Mouse (Mus musculus): ENCODE measurements at regions not wholly inside any gene's neighbourhood (a gene's known extent, or its start where the extent isn't known, plus 50 kb on each side); places are given as distances from the start of the nearest gene placed in this dataset.

DNA sequence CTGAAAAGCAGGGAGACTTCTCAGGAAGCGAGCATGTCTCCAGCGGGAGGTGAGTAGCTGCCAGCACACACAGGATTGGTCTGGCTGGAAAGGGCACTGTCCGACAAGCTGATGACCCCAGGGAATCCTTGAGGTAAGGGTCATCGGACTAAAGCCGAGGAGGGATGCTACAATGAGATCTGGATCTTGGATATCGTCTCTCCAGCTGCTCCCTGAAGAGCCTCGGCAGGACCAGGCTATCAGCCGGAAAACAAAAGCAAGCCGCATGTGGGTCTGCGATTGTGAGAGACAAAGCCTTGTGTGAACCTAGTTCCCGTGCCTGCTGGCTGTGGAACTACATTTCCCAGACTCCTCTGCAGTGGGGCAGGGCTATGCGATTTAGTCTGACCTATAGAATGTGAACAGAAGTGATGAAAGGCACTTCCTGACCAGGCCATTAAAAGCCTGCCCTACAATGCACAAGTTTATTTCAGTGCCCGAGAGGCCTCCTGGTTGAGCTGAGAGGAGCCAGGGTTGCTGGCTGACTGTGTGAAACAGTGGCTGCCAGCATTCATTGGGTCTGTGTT is 66.7 kb upstream of the Slc6a6 start:
- TF ChIP-seq CTCF (IDR thresholded peaks at IDR 0.05; ENCODE audit: low read depth) (no peak), EP300 (IDR thresholded peaks at IDR 0.05; ENCODE audit: low read depth) (no peak)
- Histone ChIP-seq H3K4me3 (ENCODE audit: insufficient read depth in 1 of 2, low read depth in 2 of 2, low read length in 2 of 2) (peak overlapping the region; percentile 21 to 39; a peak in 2 of 4 replicates), H3K27ac (no peak overlapping the region), H3K9ac (replicated peaks) (no peak overlapping the region), H3K4me2 (ENCODE audit: low read depth) (peak overlapping the region; percentile 53), H3K4me1 (replicated peaks; ENCODE audit: control insufficient read depth in 2 of 2, insufficient read depth in 2 of 2, low read length in 1 of 2) (peaks cover 3 to 12% of the 10 kb centered on the region in 2 experiments; a peak in 2 of 4 replicates), H3K9me3 (ENCODE audit: control insufficient read depth, low read length) (no peaks in the 10 kb centered on the region), H3K27me3 (ENCODE audit: control insufficient read depth, insufficient read depth, low read length) (no peaks in the 10 kb centered on the region), H3K36me3 (replicated peaks; ENCODE audit: control insufficient read depth, insufficient read depth, low read depth) (no peaks in the 10 kb centered on the region)
- ATAC-seq (ENCODE audit: insufficient read depth) (peak; percentile 81), DNase-seq (ENCODE audit: low read depth in 3 of 3, low spot score in 3 of 3) (peak; percentile 42 to 47 (median 44))
- 3% methylated on average over 13 of the region's 13 CpGs for WGBS (ENCODE audit: insufficient replicate concordance)

DNA sequence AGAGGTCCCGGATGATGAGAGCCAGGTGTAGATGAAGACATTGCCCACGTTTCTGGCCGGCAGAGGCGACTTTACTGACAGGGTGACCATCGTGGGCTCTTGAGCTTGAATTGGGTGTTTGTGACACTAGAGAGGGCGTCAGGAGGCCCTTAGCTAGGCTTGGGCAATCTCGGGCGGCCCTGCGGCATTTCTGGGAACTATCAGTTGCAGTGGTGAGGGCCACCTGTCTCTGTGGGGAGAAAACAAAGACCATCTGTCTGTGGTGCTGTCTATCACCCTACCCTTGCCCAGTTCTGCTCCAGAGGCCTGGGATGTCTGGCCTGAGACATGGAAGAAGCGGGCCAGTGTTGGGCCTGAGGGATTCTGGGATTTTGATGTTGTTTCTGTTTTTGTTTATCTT is 66.2 kb upstream of the Slc6a6 start:
- Histone ChIP-seq H3K27ac (no peak overlapping the region), H3K4me1 (replicated peaks; ENCODE audit: control insufficient read depth in 2 of 2, insufficient read depth in 2 of 2, low read length in 1 of 2) (peaks cover 3 to 17% of the 10 kb centered on the region in 2 experiments; a peak in 2 of 4 replicates), H3K9me3 (ENCODE audit: control insufficient read depth, low read length) (no peaks in the 10 kb centered on the region), H3K4me2 (ENCODE audit: low read depth) (peak overlapping the region; percentile 53), H3K36me3 (replicated peaks; ENCODE audit: control insufficient read depth, insufficient read depth, low read depth) (no peaks in the 10 kb centered on the region), H3K27me3 (ENCODE audit: control insufficient read depth, insufficient read depth, low read length) (no peaks in the 10 kb centered on the region), H3K4me3 (ENCODE audit: insufficient read depth in 1 of 2, low read depth in 2 of 2, low read length in 2 of 2) (no peak overlapping the region), H3K9ac (replicated peaks) (no peak overlapping the region)
- peak; percentile 58; the same call in 1 of the 2 replicates for ATAC-seq (ENCODE audit: insufficient read depth)
- peak in 1 of 3 experiments; percentile 1 for DNase-seq (ENCODE audit: low read depth in 3 of 3, low spot score in 3 of 3)
- no peak for TF ChIP-seq CTCF (IDR thresholded peaks at IDR 0.05; ENCODE audit: low read depth)
- TF ChIP-seq EP300 (IDR thresholded peaks at IDR 0.05; ENCODE audit: low read depth): no peak
- whole genome bisulfite sequencing (ENCODE audit: insufficient replicate concordance): 26% methylated on average over 10 of the region's 10 CpGs

DNA sequence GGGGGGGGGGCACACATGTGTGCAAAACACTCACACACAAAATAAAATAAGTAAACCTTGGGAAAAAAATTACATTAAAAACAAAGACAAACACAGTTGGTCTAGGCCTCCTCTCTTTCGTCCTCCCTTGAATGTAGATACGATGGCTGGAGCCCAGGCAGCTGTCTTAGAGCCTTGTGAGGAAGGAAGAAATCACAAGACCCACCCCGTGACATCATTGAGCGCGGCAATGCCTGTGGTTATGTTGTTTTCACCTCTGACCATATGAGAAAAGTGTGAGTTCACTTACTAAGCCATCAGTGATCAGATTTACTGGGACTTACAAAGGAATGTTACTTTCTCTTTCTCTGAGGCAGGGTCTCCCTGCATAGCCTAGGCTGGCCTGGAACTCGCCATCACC is 64.8 kb upstream of the Slc6a6 start:
- Histone ChIP-seq H3K9me3 (ENCODE audit: control insufficient read depth, low read length) (no peaks in the 10 kb centered on the region), H3K9ac (replicated peaks) (no peak overlapping the region), H3K36me3 (replicated peaks; ENCODE audit: control insufficient read depth, insufficient read depth, low read depth) (no peaks in the 10 kb centered on the region), H3K27ac (no peak overlapping the region), H3K4me2 (ENCODE audit: low read depth) (no peak overlapping the region), H3K4me3 (ENCODE audit: insufficient read depth in 1 of 2, low read depth in 2 of 2, low read length in 2 of 2) (no peak overlapping the region), H3K27me3 (ENCODE audit: control insufficient read depth, insufficient read depth, low read length) (no peaks in the 10 kb centered on the region), H3K4me1 (replicated peaks; ENCODE audit: control insufficient read depth in 2 of 2, insufficient read depth in 2 of 2, low read length in 1 of 2) (peaks cover 3 to 17% of the 10 kb centered on the region in 2 experiments; a peak in 2 of 4 replicates)
- DNase-seq (ENCODE audit: low read depth in 3 of 3, low spot score in 3 of 3) (no peak), ATAC-seq (ENCODE audit: insufficient read depth) (no peak)
- WGBS (ENCODE audit: insufficient replicate concordance): 73% methylated on average over 6 of the region's 6 CpGs
- no peak for TF ChIP-seq EP300 (IDR thresholded peaks at IDR 0.05; ENCODE audit: low read depth)
- TF ChIP-seq CTCF (IDR thresholded peaks at IDR 0.05; ENCODE audit: low read depth): no peak

DNA sequence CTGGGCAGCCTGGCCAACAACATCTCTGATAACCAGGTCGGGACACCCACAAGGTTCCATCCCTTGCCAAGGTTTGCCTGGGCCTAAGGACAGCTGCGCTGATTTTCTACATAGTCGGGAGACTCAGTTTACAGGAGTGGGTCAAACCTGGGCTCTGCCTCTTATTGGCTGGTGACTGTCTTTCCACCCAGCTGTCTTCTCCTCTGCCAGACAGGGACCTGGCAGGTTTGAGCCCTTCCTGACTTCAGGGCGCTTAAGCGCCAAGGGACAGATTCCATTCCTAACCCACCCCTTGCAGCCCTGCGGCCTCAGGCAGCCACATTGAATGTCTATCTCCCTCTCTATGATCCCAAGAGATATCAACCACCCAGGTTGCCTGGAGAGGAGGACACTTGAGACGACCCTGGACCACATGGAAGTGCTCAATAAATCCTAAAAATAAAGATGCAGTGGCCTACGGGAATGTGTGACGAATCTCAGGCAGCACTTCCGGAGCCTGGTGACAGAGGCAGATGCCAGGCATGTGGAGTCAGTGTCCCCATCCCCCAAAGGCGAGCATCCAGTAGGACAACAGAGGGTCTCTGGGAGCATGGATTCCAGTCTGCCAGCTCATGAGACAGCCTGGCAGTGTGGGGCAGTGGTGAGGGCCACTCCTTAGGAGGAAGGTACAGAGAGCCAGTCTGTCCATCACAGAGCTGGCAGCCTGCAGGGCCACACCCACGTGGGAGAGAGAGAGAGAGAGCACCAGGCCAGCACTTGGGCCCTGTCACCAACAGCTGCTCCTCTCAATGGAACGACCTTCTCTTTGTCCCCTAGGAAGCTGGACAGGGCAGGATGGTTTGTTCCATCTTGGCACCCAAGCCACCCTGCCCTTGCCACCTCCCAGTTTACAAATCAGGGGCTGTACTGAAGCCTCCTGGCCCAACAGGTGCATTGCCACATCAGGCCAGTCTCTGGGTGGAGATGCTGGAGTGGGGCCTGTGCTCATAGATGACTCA is 63.8 kb upstream of the Slc6a6 start:
- Histone ChIP-seq H3K9me3 (ENCODE audit: control insufficient read depth, low read length) (no peaks in the 10 kb centered on the region), H3K9ac (replicated peaks) (no peak overlapping the region), H3K4me1 (replicated peaks; ENCODE audit: control insufficient read depth in 2 of 2, insufficient read depth in 2 of 2, low read length in 1 of 2) (peaks cover 3 to 17% of the 10 kb centered on the region in 2 experiments; a peak in 2 of 4 replicates), H3K36me3 (replicated peaks; ENCODE audit: control insufficient read depth, insufficient read depth, low read depth) (no peaks in the 10 kb centered on the region), H3K4me3 (ENCODE audit: insufficient read depth in 1 of 2, low read depth in 2 of 2, low read length in 2 of 2) (no peak overlapping the region), H3K4me2 (ENCODE audit: low read depth) (no peak overlapping the region), H3K27me3 (ENCODE audit: control insufficient read depth, insufficient read depth, low read length) (no peaks in the 10 kb centered on the region), H3K27ac (no peak overlapping the region)
- no peak for DNase-seq (ENCODE audit: low read depth in 3 of 3, low spot score in 3 of 3)
- no peak for ATAC-seq (ENCODE audit: insufficient read depth)
- TF ChIP-seq EP300 (IDR thresholded peaks at IDR 0.05; ENCODE audit: low read depth): no peak
- TF ChIP-seq CTCF (IDR thresholded peaks at IDR 0.05; ENCODE audit: low read depth): no peak
- WGBS (ENCODE audit: insufficient replicate concordance): 66% methylated on average over 13 of the region's 13 CpGs

DNA sequence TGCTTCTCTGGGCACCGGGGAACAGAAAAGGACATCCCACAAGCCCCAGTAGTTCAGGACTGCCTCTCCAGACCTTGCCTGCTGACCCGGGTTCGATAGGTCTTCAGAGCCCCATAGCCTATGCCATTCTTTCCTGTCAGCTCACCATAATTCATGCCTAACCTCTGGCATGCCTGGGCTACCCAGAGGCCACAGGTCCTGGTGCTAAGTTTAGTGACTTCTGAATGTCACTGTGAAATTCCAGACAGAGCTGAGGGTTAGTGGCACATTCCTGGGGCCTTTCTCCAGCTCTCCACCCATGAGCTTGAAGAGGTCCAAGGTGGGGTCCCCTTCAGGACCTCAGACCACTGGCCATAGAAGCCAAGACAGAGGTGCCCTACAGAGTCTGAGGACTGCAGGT is 62.4 kb upstream of the Slc6a6 start:
- TF ChIP-seq CTCF (IDR thresholded peaks at IDR 0.05; ENCODE audit: low read depth): no peak
- no peak for TF ChIP-seq EP300 (IDR thresholded peaks at IDR 0.05; ENCODE audit: low read depth)
- Histone ChIP-seq H3K9me3 (ENCODE audit: control insufficient read depth, low read length) (no peaks in the 10 kb centered on the region), H3K4me1 (replicated peaks; ENCODE audit: control insufficient read depth in 2 of 2, insufficient read depth in 2 of 2, low read length in 1 of 2) (peaks cover 3 to 17% of the 10 kb centered on the region in 2 experiments; a peak in 2 of 4 replicates), H3K36me3 (replicated peaks; ENCODE audit: control insufficient read depth, insufficient read depth, low read depth) (no peaks in the 10 kb centered on the region), H3K4me3 (ENCODE audit: insufficient read depth in 1 of 2, low read depth in 2 of 2, low read length in 2 of 2) (no peak overlapping the region), H3K27me3 (ENCODE audit: control insufficient read depth, insufficient read depth, low read length) (no peaks in the 10 kb centered on the region), H3K9ac (replicated peaks) (no peak overlapping the region), H3K4me2 (ENCODE audit: low read depth) (no peak overlapping the region), H3K27ac (no peak overlapping the region)
- WGBS (ENCODE audit: insufficient replicate concordance): 69% methylated on average over 3 of the region's 3 CpGs
- ATAC-seq (ENCODE audit: insufficient read depth): no peak
- no peak for DNase-seq (ENCODE audit: low read depth in 3 of 3, low spot score in 3 of 3)
